Mouse (Mus musculus) embryo, embryonic 11 days (tissue): ENCODE data around the gene Scel.

Experiments used
- DNase-seq: peaks from one replicate; pipeline ENCODE4 v3.0.0-alpha.2; 2015

Scel gene

GRCm38 (mm10) chr14:103575854-103576253, 62.7 kb downstream of the Scel start:
- DNase-seq, result no peak

GRCm38 (mm10) chr14:103577011-103577410, 63.9 kb downstream of the Scel start:
- no peak for DNase-seq

GRCm38 (mm10) chr14:103586662-103587061, 73.5 kb downstream of the Scel start:
- no peak for DNase-seq

- no peak for DNase-seq
Measured at GRCm38 (mm10) chr14:103587208-103587900, 74.2 kb downstream of the Scel start.

- no peak for DNase-seq
Measured at GRCm38 (mm10) chr14:103589819-103590218, 76.7 kb downstream of the Scel start.

GRCm38 (mm10) chr14:103595870-103596269, 82.7 kb downstream of the Scel start:
- no peak for DNase-seq

GRCm38 (mm10) chr14:103608063-103608462, 94.9 kb downstream of the Scel start:
- DNase-seq, result no peak

GRCm38 (mm10) chr14:103613573-103614271, 100.6 kb downstream of the Scel start:
- DNase-seq, result no peak

GRCm38 (mm10) chr14:103614272-103614587, 101.1 kb downstream of the Scel start:
- no peak for DNase-seq

- DNase-seq, result no peak
Measured at GRCm38 (mm10) chr14:103619756-103620155, 106.6 kb downstream of the Scel start.

- DNase-seq, result no peak
Measured at GRCm38 (mm10) chr14:103621207-103621606, 108.1 kb downstream of the Scel start.

GRCm38 (mm10) chr14:103626100-103626499, 113.0 kb downstream of the Scel start:
- DNase-seq, result no peak

GRCm38 (mm10) chr14:103629639-103630364, 116.7 kb downstream of the Scel start:
- no peak for DNase-seq

- no peak for DNase-seq
Measured at GRCm38 (mm10) chr14:103630545-103630944, 117.4 kb downstream of the Scel start.

GRCm38 (mm10) chr14:103643933-103644332, 130.8 kb downstream of the Scel start:
- no peak for DNase-seq

- DNase-seq, result no peak
Measured at GRCm38 (mm10) chr14:103647981-103648380, 134.8 kb downstream of the Scel start.

- peak; percentile 64 for DNase-seq
Measured at GRCm38 (mm10) chr14:103648623-103649255, 135.6 kb downstream of the Scel start.

GRCm38 (mm10) chr14:103649302-103649701, 136.2 kb downstream of the Scel start:
- DNase-seq, result no peak

- DNase-seq, result peak; percentile 94
Measured at GRCm38 (mm10) chr14:103649896-103650334, 136.8 kb downstream of the Scel start, which contains the start of gene Slain1. Gene Slain1, plus strand, starts transcription at chr14:103650228.

- DNase-seq, result peak; percentile 78
Measured at GRCm38 (mm10) chr14:103650413-103651101, 137.4 kb downstream of the Scel start.

GRCm38 (mm10) chr14:103651106-103651505, 138.0 kb downstream of the Scel start:
- no peak for DNase-seq

- DNase-seq, result no peak
Measured at GRCm38 (mm10) chr14:103651562-103651961, 138.4 kb downstream of the Scel start.

- no peak for DNase-seq
Measured at GRCm38 (mm10) chr14:103652524-103652923, 139.4 kb downstream of the Scel start.
